In genomic region chrX:96900636-96901035, GRCm38 (mm10) we compare ENCODE assay signal across 9 mouse cellular contexts.
DNase-seq lines count a peak whose midpoint lies in the region.
"Had no signal": no experiment of that assay in that cellular context is flagged by ENCODE, and none has a peak within 500 bp of the region (broad histone marks: within the 10 kb centered on the region; RNA-seq: fewer than 3 reads in every experiment).

No protein-coding gene starts in this region.

- DNase-seq in cerebellum, postnatal 10 days, result peak; percentile 10 to 42
- no peak for DNase-seq in cerebellum, adult 18-20 months
- DNase-seq in kidney, postnatal 14 days, result peak; percentile 1
- no peak for DNase-seq in kidney, postnatal 10 days
- peak; percentile 59 for DNase-seq in NIH3T3 (ENCODE audit: low read depth)
- peak; percentile 14 for DNase-seq in mesoderm, embryonic 11.5 days (ENCODE audit: low read depth, low spot score)
- no peak for DNase-seq in frontal cortex, postnatal 10 days (ENCODE audit: low spot score in 2 of 2)
- no peak for DNase-seq in spleen, postnatal 10 days (ENCODE audit: low spot score in 2 of 2)
- DNase-seq: adrenal gland, adult 8-10 months had no signal

Comparison
In these comparisons a context has a peak if more than half of its experiments do, and no peak if none do; other contexts are left out.
1. DNase-seq: peak in cerebellum, postnatal 10 days (2 of 2), kidney, postnatal 14 days (single experiment), NIH3T3 (single experiment) and mesoderm, embryonic 11.5 days (single experiment); none in cerebellum, adult 18-20 months (0 of 2), kidney, postnatal 10 days (single experiment), frontal cortex, postnatal 10 days (0 of 2) and spleen, postnatal 10 days (0 of 2).